24 mouse cellular contexts compared by ENCODE assay signal in the genomic region with DNA sequence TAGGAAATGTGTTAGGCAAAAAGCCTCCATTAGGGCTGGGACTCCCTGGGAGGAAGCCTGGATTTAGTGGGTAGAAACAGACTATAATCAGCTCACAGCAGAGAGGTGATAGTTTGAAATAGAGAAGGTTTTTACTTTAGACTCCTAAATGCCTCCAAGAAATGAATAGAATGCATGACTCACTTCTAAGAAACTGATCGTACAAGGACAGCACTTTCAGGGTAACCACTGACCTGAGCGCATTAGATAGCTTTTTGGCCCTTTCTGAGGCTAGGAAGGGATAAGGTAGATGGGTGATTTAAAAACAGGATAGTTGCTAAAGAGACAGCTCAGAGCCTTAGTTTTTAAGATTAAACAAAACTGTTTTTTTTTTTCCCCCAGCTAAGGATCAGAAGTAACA.
"Had no signal": no experiment of that assay in that cellular context is flagged by ENCODE, and none has a peak within 500 bp of the region (broad histone marks: within the 10 kb centered on the region; RNA-seq: fewer than 3 reads in every experiment).

No protein-coding gene starts in this region.

- H3K36me3 ChIP-seq: hindbrain, embryonic 12.5 days; hindbrain, embryonic 15.5 days; liver, embryonic 12.5 days had no signal

- H3K4me1 ChIP-seq: hindbrain, embryonic 10.5 days; hindbrain, embryonic 12.5 days; hindbrain, embryonic 15.5 days; liver, embryonic 12.5 days had no signal

- DNase-seq: gastrocnemius, postnatal 14 days; gastrocnemius, postnatal 36 days; heart, adult 11 months; heart, adult 2 months; heart, postnatal 10 days; heart, postnatal 4 days; kidney, adult 11 months; kidney, adult 2 months; kidney, adult 9 months; kidney, postnatal 10 days; kidney, postnatal 25 days; kidney, postnatal 4 days had no signal

- H3K27ac ChIP-seq: heart, adult 2 months; heart, embryonic 10.5 days; hindbrain, embryonic 10.5 days; hindbrain, embryonic 12.5 days; hindbrain, embryonic 15.5 days; hindbrain, postnatal 0 days; layer of hippocampus, adult 2 months; left cerebral cortex, adult 2 months; limb, embryonic 13.5 days; liver, embryonic 12.5 days; liver, embryonic 14.5 days had no signal

- H3K27me3 ChIP-seq: heart, embryonic 12.5 days; hindbrain, embryonic 12.5 days; hindbrain, embryonic 15.5 days; limb, embryonic 13.5 days; liver, embryonic 12.5 days had no signal

- H3K4me3 ChIP-seq: heart, adult 2 months; heart, embryonic 10.5 days; heart, embryonic 12.5 days; hindbrain, embryonic 10.5 days; hindbrain, embryonic 12.5 days; hindbrain, embryonic 15.5 days; layer of hippocampus, adult 2 months; left cerebral cortex, adult 2 months; limb, embryonic 13.5 days; liver, embryonic 12.5 days had no signal

- H3K4me2 ChIP-seq: heart, embryonic 12.5 days; hindbrain, embryonic 12.5 days; hindbrain, embryonic 15.5 days; limb, embryonic 13.5 days; liver, embryonic 12.5 days had no signal

- H3K9me3 ChIP-seq: heart, embryonic 10.5 days; heart, embryonic 12.5 days; hindbrain, embryonic 10.5 days; hindbrain, embryonic 12.5 days; hindbrain, embryonic 15.5 days; limb, embryonic 13.5 days; liver, embryonic 12.5 days had no signal

- H3K9ac ChIP-seq: heart, embryonic 12.5 days; hindbrain, embryonic 12.5 days; hindbrain, embryonic 15.5 days; limb, embryonic 13.5 days; liver, embryonic 12.5 days; liver, embryonic 14.5 days had no signal

- ATAC-seq: hindbrain, postnatal 0 days; intestine, embryonic 16.5 days; liver, embryonic 12.5 days had no signal
